ENCODE assay signal across 8 mouse cellular contexts in genomic region chr3:95855502-95856089, GRCm38 (mm10). TPM values are rescaled to one million over a fixed set of nuclear protein-coding genes. Genes with fewer than 3 reads are reported as not detected.
DNase-seq lines count a peak whose midpoint lies in the region; ATAC-seq and TF ChIP-seq lines count a peak whose summit lies in the region.

TSS of gene Prpf3 (minus strand) at chr3:95855885.

- peak within 1 kb of the TSS; percentile 86 for H3K9ac ChIP-seq in MEL (ENCODE audit: control insufficient read depth, low read depth, low read length, poor library complexity, severe bottlenecking)
- H3K9ac ChIP-seq in lung, embryonic 16.5 days (ENCODE audit: low read length), result peak within 1 kb of the TSS; percentile 93

- peaks cover 29 to 44% of the 10 kb centered on the region in 2 experiments for H3K36me3 ChIP-seq in MEL (ENCODE audit: control insufficient read depth in 1 of 2, insufficient read depth in 2 of 2, low read length in 2 of 2)
- H3K36me3 ChIP-seq in lung, embryonic 16.5 days (ENCODE audit: control insufficient read depth, insufficient read depth, low read length), result peaks cover 21% of the 10 kb centered on the region

- TF ChIP-seq EP300 in MEL (IDR thresholded peaks at IDR 0.05; ENCODE audit: low read depth in 1 of 2, low read length in 2 of 2), result no peak

- peak; percentile 100 for DNase-seq in MEL (ENCODE audit: low read depth, low spot score)
- peak; percentile 93 to 94 for DNase-seq in cerebellum, adult 2 months
- DNase-seq in forelimb bud, embryonic 11.5 days (ENCODE audit: low read depth, low spot score), result peak; percentile 91
- peak; percentile 83 for DNase-seq in layer of hippocampus, adult 9-10 months (ENCODE audit: low spot score)
- DNase-seq in ovary, postnatal 10 days (ENCODE audit: low spot score), result peak; percentile 88
- peak; percentile 88 to 91 for DNase-seq in thymus, postnatal 10 days (ENCODE audit: low spot score in 2 of 2)

- 0 out of 6 replicates have a peak, but pooled peaks of 1 of the 3 experiments have one; percentile 3 for TF ChIP-seq CTCF in MEL (IDR thresholded peaks at IDR 0.05 in 2 of 3, conservative IDR thresholded peaks at IDR 0.05 in 1 of 3; ENCODE audit: control insufficient read depth in 1 of 3, insufficient read depth in 1 of 3, low read depth in 2 of 3, low read length in 3 of 3, poor library complexity in 1 of 3, severe bottlenecking in 1 of 3)
- no peak for TF ChIP-seq CTCF in cerebellum, adult 2 months (IDR thresholded peaks at IDR 0.05; ENCODE audit: borderline replicate concordance, insufficient read depth, low read depth, low read length)

- peak within 1 kb of the TSS; percentile 74 for H3K4me2 ChIP-seq in lung, embryonic 16.5 days (ENCODE audit: low read depth, low read length)

- peaks cover 27% of the 10 kb centered on the region for H3K79me2 ChIP-seq in MEL (ENCODE audit: control insufficient read depth, insufficient read depth, low read length, poor library complexity)

- peaks cover 13 to 16% of the 10 kb centered on the region in 2 experiments; a peak in 3 of 4 replicates for H3K4me1 ChIP-seq in MEL (ENCODE audit: control insufficient read depth in 1 of 2, insufficient read depth in 2 of 2, low read length in 2 of 2)
- H3K4me1 ChIP-seq in cerebellum, adult 2 months (ENCODE audit: control insufficient read depth, insufficient read depth, low read length), result no peaks in the 10 kb centered on the region
- H3K4me1 ChIP-seq in lung, embryonic 16.5 days (replicated peaks; ENCODE audit: control insufficient read depth, insufficient read depth, low read length), result peaks cover 8% of the 10 kb centered on the region

- peak within 1 kb of the TSS; percentile 94 for H3K27ac ChIP-seq in MEL (ENCODE audit: control insufficient read depth, low read depth, low read length)
- peak within 1 kb of the TSS; percentile 8; the same call in 1 of the 2 replicates for H3K27ac ChIP-seq in cerebellum, adult 2 months (ENCODE audit: insufficient read depth, low read length)
- peak within 1 kb of the TSS; percentile 85 for H3K27ac ChIP-seq in lung, embryonic 16.5 days (ENCODE audit: low read length)

- WGBS in cerebellum, adult 2 months, result under 1% methylated on average over 56 of the region's 56 CpGs
- WGBS in lung, embryonic 16.5 days, result under 1% methylated on average over 56 of the region's 56 CpGs

- peak; percentile 92 to 98 for ATAC-seq in hematopoietic stem cell, adult 5-6 weeks (replicated peaks in 1 of 2; ENCODE audit: insufficient read depth in 1 of 2, low FRiP score in 2 of 2, low TSS enrichment in 1 of 2, low read depth in 1 of 2, poor library complexity in 2 of 2, severe bottlenecking in 2 of 2)
- ATAC-seq in lung, embryonic 16.5 days (ENCODE audit: low read depth), result peak; percentile 99

- peak within 1 kb of the TSS; percentile 71 for H3K4me3 ChIP-seq in MEL (ENCODE audit: control insufficient read depth in 1 of 2, insufficient read depth in 1 of 2, low read depth in 2 of 2, low read length in 2 of 2)
- H3K4me3 ChIP-seq in cerebellum, adult 2 months (replicated peaks; ENCODE audit: insufficient read depth, low read depth, low read length), result peak within 1 kb of the TSS; percentile 66
- peak within 1 kb of the TSS; percentile 92 for H3K4me3 ChIP-seq in lung, embryonic 16.5 days (ENCODE audit: low read length)

- peak; percentile 98 to 100 for TF ChIP-seq POLR2A in MEL (IDR thresholded peaks at IDR 0.05; ENCODE audit: control insufficient read depth in 1 of 2, insufficient read depth in 1 of 2, low read depth in 1 of 2, low read length in 2 of 2, poor library complexity in 1 of 2)
- peak; percentile 91 for TF ChIP-seq POLR2A in cerebellum, adult 2 months (IDR thresholded peaks at IDR 0.05; ENCODE audit: borderline replicate concordance, insufficient read depth, low read length)

- no peak for TF ChIP-seq RAD21 in MEL (IDR thresholded peaks at IDR 0.05; ENCODE audit: low read depth, low read length)

- no peaks in the 10 kb centered on the region for H3K27me3 ChIP-seq in MEL (ENCODE audit: control insufficient read depth in 1 of 2, insufficient read depth in 2 of 2, low read length in 2 of 2)
- H3K27me3 ChIP-seq in cerebellum, adult 2 months (ENCODE audit: control insufficient read depth, insufficient read depth, low read length), result no peaks in the 10 kb centered on the region
- H3K27me3 ChIP-seq in lung, embryonic 16.5 days (ENCODE audit: control insufficient read depth, insufficient read depth, low read depth, low read length), result no peaks in the 10 kb centered on the region

- no peaks in the 10 kb centered on the region for H3K9me3 ChIP-seq in MEL (replicated peaks; ENCODE audit: insufficient read depth, low read length)
- H3K9me3 ChIP-seq in lung, embryonic 16.5 days (ENCODE audit: control insufficient read depth, low read length), result no peaks in the 10 kb centered on the region

TF ChIP-seq in MEL, 35 proteins besides CTCF, POLR2A, EP300 and RAD21:
- TF ChIP-seq UBTF (IDR thresholded peaks at IDR 0.05; ENCODE audit: borderline replicate concordance, insufficient read depth, low read depth, low read length) (peak; percentile 41; the same call in 1 of the 2 replicates), TAL1 (IDR thresholded peaks at IDR 0.05; ENCODE audit: low read length) (no peak), GABPA (IDR thresholded peaks at IDR 0.05; ENCODE audit: low read depth, low read length) (no peak), SMC3 (IDR thresholded peaks at IDR 0.05; ENCODE audit: low read depth, low read length) (no peak), MAZ (IDR thresholded peaks at IDR 0.05; ENCODE audit: low read depth, low read length) (no peak), POLR2AphosphoS5 (IDR thresholded peaks at IDR 0.05; ENCODE audit: borderline replicate concordance, low read depth, low read length) (peak; percentile 95; the same call in 1 of the 2 replicates), TBP (IDR thresholded peaks at IDR 0.05; ENCODE audit: low read depth, low read length) (peak; percentile 96), MAX (IDR thresholded peaks at IDR 0.05; ENCODE audit: low read length) (no peak), CHD1 (IDR thresholded peaks at IDR 0.05; ENCODE audit: low read depth, low read length) (no peak), USF2 (IDR thresholded peaks at IDR 0.05; ENCODE audit: borderline replicate concordance in 1 of 2, insufficient read depth in 1 of 2, low read depth in 1 of 2, low read length in 2 of 2) (peak in 1 of 2 experiments; percentile 86; a peak in 2 of 4 replicates)

RNA-seq across cellular contexts. Expression of gene Prpf3, which starts in this region (rescaled TPM):
- 109 and 126 TPM in 2 replicates for total RNA-seq in MEL (2012; rRNA removed)
- polyA plus RNA-seq in MEL (2012; ENCODE audit: insufficient read depth in 1 of 2, insufficient read length in 2 of 2, low read depth in 1 of 2, low replicate concordance in 2 of 2, missing spikeins in 1 of 2), result 100 to 1,000 TPM; 199 to 277 TPM
- polyA plus RNA-seq in cerebellum, adult 2 months (2012; rRNA removed), result 39.6 and 41.6 TPM in 2 replicates
- total RNA-seq in hematopoietic stem cell, adult 5-6 weeks (2017), result 42.8 and 46.1 TPM in 2 replicates
- 43.5 and 48.0 TPM in 2 replicates for polyA plus RNA-seq in lung, embryonic 16.5 days (2015; fragmentation: Nextera tagmentation; extraction: Ambion mirVana)

Comparison
In these comparisons a context has a peak if more than half of its experiments do, and no peak if none do; other contexts are left out.
1. Peak in every context shown above with its lines: DNase-seq, ATAC-seq, H3K4me3 ChIP-seq and H3K27ac ChIP-seq.
2. H3K27ac ChIP-seq: peak in every context shown above with its lines; median percentile 94 in MEL; 85 in lung, embryonic 16.5 days; 8 in cerebellum, adult 2 months.